Mouse (Mus musculus): ENCODE results near the gene Rgmb.

Gene Rgmb

GRCm38 (mm10) chr17:15830766-15831644, at the start of gene Rgmb:
Gene Rgmb, minus strand, starts transcription at chr17:15831039.
- DNase-seq, result no peak

- DNase-seq, result no peak
Observed at GRCm38 (mm10) chr17:15874765-15875164, 43.9 kb upstream of the Rgmb start.

- DNase-seq, result no peak
Observed at GRCm38 (mm10) chr17:15872093-15872492, 41.3 kb upstream of the Rgmb start.

- no peak for DNase-seq
Observed at GRCm38 (mm10) chr17:15865249-15865648, 34.4 kb upstream of the Rgmb start.

GRCm38 (mm10) chr17:15862355-15862754, 31.5 kb upstream of the Rgmb start:
- DNase-seq, result no peak

DNA sequence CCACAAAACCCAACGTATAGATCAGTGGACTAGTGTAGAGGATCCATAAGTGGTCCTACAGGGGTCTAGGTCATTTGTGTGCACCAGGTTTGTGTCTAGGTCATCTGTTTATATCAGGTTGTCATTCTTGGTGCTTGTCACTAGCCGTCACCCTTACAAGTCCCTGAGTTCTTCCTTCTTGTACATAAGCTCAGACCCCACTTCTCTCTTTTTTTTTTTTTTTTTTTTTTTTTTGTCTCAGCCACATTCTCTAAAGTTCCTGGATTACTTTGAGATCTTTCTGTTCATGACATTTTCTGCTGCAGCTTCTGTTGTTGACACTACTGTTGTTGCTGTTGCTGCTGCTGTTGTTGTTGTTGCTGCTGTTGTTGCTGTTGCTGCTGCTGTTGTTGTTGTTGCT, 22.3 kb upstream of the Rgmb start:
- DNase-seq, result no peak

DNA sequence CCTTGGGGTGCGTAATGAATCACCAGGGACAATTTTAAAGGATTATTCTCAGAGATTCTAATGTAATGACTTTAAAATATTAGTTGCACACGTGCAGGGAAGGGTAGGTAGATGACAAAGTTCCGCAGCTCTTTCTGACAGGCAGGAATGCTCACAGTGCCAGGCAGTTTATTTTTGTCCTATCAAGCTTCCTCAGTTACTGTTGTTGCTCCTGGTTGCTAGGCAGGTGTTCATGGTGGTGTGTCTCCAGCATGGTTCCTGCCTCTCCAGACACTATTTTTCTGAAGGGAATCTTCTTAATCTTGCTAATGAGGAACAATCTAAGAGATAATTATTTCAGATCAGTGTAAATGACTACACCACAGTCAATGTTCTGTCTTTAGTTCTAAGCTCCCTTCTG, 19.7 kb upstream of the Rgmb start:
- no peak for DNase-seq

GRCm38 (mm10) chr17:15841425-15841824, 10.6 kb upstream of the Rgmb start:
- DNase-seq, result no peak

DNA sequence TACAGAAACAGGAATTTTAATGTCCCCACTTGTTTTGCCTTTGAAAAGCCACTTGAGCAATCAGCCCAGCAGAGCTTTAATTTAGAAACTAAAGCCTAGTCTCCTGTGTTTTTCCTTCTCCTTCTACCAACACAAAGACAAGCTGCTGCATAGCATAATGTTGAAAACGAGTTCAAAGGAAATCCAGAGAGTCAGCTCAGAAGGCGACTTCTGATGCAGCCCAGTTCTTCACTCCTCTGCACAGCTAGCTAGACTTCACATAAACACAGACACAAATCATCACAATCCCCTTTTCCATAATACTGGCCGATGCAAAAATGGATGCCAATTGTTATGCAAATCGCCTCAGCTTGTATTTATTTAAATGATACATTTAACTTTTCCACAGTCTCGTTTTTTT, 1.6 kb upstream of the Rgmb start:
- DNase-seq, result no peak

DNA sequence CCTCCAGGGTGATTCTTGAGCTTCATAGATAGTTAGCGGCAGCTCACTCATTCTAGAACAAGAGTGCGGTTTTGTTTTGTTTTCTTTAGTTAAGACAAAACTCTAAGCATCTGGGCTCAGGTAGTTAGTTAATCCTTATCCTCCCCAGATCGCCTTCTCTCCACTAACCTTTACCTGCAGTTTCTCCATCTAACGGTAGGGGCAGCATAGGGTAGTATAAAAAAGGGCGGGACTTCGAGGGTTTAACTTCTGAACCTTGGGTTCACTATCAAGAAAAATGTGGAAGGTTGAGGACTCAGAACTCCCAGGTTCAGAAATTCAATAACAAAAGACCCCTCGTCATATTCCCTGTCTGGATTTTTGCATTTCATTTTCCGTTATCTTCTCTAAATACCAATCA, 971 bp upstream of the Rgmb start:
- no peak for DNase-seq

DNA sequence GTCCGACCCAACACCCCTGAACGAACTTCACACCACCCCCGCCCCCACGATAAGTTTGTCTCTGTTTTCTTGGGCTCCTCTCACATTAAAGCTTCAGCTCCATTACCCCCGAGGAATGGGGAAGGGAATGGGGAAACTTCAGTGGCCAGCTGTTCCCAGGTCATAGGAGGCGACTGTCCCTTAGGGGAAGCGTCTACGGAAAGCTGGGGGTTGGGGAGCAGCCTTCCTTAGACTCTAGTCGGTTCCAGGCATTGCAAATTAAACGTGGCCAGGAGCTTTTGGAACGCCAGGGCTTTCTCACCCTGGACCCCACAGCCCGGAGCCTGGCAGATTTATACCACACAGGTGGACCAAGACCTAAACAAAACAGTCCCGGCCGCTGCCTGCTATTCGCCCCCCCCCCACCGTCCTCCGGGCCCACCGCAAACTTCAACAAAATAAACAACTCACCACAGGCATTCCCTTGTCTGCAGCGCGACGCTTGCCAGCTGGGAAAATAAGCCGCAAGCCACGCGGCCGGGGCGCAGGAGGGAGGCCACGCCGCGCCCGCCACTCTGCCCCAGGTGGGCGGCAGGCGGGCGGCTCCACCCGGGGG, 571 bp downstream of the Rgmb start:
- DNase-seq, result no peak

GRCm38 (mm10) chr17:15829198-15830170, 1.4 kb downstream of the Rgmb start:
- no peak for DNase-seq

GRCm38 (mm10) chr17:15828131-15828917, 2.5 kb downstream of the Rgmb start:
- no peak for DNase-seq

- no peak for DNase-seq
Observed at GRCm38 (mm10) chr17:15826928-15827327, 3.9 kb downstream of the Rgmb start.

DNA sequence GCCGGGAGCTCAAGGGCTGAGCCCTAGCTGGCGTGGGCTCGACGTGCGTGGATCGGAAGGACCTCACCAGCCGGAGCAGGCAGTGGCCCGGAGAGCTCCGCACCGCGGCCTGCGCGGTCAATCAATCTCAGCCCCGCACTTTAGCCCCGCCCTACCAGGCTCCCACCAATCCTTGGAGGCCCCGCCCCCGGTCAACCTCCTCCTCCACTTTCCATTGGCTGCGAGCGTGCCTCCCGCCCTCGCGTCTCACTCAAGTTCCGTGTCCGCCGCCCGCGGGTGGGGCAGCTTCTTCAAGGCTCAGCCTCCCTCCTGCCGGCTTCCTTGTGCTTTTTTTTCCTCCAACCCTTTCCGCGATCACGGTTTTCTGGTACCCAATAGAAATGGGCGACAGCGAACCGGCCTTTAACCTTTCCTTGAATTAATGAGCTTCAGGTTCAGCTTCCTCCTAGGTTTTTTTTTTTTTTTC, 4.4 kb downstream of the Rgmb start:
- DNase-seq, result peak; percentile 99

DNA sequence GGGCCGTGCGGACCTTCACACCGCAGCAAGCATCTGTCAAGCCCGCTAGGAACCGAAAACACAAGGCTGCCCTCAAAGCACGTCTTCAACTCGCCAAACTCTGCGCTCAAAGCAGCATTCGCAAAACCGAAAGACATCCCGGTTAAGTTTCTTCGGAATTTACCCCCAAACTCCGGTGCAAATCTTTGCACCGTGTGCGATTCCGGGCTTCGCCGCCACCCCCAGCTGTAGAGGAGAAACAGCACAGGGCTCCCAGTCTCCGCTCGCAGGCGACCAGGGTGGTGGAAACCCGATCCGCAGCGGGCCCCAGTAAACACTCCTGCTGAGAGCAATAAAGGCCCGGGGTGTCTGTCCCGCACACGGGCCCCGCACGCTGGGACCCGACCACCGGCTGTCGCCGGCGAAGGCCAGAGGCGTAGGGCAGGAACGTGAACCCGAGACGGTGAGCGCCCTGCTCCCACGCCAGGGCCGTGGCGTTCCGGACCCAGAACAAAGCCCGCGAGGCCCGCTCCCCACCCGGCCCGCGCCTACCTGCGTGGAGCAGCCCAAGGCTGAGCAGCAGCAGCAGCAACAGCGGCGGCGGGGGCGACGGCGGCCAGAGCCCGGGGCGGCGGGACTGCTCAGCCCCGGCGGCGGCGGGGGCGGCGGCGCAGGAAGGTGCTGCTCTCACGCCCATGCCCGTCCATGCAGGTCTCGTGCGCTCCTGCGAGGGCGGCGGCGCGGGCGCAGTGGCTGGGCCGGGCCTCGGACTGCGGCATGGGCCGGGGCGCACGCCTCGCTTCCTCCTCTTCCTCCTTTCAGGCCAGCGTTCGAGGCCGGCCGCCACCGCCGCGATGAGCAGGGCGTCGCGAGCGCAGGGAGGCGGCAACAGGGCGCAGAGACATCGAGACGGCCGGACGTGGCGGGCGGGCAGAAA, 5.1 kb downstream of the Rgmb start:
- DNase-seq, result peak; percentile 56

DNA sequence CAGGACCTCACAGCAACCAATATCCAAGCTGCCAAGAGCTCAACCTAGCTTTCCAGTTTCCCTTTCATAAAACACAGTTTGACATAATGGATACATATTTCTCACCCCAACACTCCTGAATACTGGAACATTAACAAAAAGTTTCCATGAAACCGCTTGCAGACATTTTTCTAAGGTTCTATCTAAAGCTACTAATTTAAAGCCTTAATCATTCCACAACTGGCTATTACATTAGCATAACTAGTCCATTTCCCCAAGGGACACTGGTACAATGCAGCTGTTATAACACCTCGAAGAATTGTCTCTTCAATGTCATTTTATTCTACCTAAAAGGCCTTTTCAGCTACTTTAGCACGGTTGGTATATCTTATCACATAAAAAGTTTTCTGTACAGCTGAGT, 6.0 kb downstream of the Rgmb start:
- no peak for DNase-seq

- no peak for DNase-seq
Observed at GRCm38 (mm10) chr17:15824337-15824736, 6.5 kb downstream of the Rgmb start.

DNA sequence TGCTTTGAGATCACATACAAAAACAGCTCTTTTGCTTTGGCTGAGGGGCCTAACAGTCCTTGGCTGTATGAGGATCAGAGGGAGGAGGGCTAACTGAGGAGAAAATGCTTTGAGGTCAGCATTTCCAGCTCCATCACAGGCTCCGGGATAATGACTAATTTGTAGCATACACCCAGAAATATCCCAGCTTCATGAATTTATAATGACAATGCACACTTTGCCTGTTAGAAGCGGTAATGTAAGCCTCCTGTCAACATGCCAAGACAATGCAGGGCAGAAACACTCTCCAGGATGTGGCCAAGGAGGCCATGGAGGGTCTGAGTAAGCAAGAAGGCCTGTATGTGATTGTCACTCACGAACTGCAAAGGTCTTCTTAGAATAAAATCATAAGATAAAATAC, 7.0 kb downstream of the Rgmb start:
- DNase-seq, result no peak

- DNase-seq, result no peak
Observed at GRCm38 (mm10) chr17:15823215-15823614, 7.6 kb downstream of the Rgmb start.

GRCm38 (mm10) chr17:15822376-15822775, 8.5 kb downstream of the Rgmb start:
- no peak for DNase-seq

Data from right cerebral cortex, postnatal 14 days (tissue).